Mouse (Mus musculus): ENCODE results near the gene Crybg3.

Crybg3 gene

GRCm38 (mm10) chr16:59600311-59601251 is at the start of gene Crybg3:
TSS of gene Crybg3 (minus strand) at chr16:59600979.
- DNase-seq (ENCODE audit: low spot score in 2 of 2), result peak; percentile 78 to 83

GRCm38 (mm10) chr16:59643766-59644165 is 43.0 kb upstream of the Crybg3 start:
- no peak for DNase-seq (ENCODE audit: low spot score in 2 of 2)

- no peak for DNase-seq (ENCODE audit: low spot score in 2 of 2)
These were observed 39.2 kb upstream of the Crybg3 start for GRCm38 (mm10) chr16:59639985-59640384.

DNA sequence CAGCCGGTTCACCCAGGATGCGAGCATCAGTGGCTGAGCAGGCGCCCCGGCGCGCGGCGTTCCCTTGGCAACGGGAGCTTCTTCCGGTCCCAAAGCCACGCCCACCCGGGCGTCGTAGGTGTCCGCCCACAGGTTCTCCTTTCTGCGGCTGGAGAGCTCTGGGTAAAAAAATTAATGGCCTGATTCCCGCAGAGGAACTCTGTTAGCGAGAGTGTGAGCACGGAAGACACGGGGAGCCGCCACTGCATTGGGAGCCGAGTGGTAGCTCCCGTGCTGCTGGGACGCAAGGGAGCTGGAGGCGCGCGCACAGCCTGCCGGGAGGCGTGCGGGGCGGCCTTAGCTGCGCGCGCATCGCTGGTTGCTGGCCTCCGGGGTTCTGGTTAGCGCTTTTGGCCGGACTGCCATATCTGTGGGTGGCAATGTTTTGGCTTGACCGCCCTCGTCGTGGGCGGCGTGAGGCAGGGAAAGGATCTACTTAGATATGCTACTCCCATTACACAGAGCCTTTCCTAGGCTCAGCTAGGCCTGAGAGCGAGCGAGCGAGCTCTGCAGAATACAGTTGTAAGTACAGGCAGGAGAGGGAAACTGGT is 38.4 kb upstream of the Crybg3 start, which contains the start of gene Arl6:
Gene Arl6 (minus strand): TSS at position 290 of the 590 bp plus-strand sequence.
- DNase-seq (ENCODE audit: low spot score in 2 of 2), result peak; percentile 88 to 90

DNA sequence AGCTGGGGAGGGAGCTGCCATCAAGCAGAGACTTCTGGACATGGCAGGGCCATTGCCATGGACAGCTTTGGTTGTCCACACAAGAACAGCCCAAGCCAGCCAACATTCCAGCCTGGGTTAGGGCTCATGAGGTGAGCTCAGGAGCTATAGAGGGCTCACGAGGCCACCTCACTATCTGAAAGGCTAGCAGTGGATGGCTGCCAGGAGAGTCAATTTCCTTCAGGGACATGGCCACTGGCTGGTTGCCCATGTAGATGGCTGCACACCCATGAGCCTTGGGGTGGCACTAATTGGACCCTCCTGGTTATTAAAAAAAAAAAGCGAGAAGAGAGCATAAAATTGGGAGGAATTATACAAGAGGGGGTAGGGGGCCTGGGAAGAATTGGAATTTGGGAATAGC is 33.8 kb upstream of the Crybg3 start:
- DNase-seq (ENCODE audit: low spot score in 2 of 2), result no peak

GRCm38 (mm10) chr16:59621554-59621953 is 20.8 kb upstream of the Crybg3 start:
- DNase-seq (ENCODE audit: low spot score in 2 of 2), result no peak

DNA sequence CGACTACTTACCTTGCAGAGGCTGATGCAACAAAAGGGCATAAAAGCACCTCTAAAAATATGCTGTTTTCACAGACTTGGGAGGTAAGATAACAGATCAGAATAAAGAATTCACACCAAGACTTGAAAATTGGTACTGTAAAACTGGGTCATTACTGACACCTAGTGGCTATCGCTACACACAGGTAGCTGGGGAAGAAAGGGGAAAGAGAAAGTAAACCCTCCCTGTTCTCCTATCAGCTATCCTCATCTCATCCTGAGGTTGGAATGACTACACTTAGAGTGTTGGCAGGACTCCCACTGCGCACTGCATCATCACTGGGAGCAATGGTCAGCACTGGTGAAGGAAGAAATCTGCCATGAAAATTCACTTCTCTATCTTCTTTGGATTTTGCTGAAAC is 16.4 kb upstream of the Crybg3 start:
- no peak for DNase-seq (ENCODE audit: low spot score in 2 of 2)

DNA sequence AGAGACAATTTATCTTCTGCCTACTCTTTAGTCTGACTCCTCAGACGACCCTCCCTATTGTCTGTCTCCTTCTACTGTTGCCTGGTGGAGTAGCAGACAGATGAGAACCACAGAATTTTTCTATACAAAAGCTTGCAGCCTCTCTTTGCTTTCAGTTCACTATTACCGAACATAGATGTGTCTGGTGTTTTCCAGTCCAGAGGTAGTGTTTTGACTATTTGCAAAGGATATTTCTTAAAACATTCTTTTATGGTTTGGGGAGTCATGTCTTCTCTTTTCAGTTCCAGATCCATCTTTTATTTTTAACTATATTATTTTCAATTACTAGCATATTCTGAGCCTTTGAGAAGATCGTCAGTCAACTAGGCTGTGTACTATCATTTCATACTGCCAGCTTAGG is 14.9 kb upstream of the Crybg3 start:
- no peak for DNase-seq (ENCODE audit: low spot score in 2 of 2)

GRCm38 (mm10) chr16:59610750-59611149 is 10.0 kb upstream of the Crybg3 start:
- DNase-seq (ENCODE audit: low spot score in 2 of 2), result no peak

DNA sequence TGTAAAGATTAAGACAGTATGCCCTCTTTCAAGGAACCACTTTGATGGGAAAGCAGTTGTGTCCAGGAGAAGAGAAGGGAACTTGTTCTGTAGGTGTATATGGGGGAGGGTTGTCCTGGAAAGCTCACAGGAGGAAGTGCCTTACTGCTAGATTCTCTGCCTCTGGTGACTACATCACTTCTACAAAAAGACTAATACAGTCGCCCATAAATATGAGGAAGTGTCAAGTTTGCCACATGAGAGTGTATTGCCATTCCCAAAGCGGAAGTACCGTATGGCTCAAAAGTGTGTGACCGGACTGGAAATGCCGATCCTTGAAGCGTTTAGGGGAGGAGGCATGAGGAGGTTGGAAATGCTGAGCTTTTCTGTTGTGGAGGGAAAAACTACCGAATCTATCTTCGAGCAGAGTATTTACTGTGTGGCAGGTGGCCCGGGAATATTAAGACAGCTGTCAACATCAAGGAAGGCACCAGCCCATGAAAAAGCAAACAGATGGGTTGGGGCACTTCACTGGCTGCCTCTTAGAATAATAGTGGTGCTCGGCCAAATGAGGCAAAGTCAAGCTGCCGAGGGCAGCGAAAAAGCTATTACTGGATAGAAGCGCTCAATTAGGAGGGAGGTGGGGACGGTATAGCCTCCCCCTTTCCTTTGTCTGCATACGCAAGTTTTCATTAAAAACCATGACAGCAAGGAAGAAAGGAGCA is 3.5 kb upstream of the Crybg3 start:
- DNase-seq (ENCODE audit: low spot score in 2 of 2), result no peak

GRCm38 (mm10) chr16:59599411-59600265 is 1.1 kb downstream of the Crybg3 start:
- DNase-seq (ENCODE audit: low spot score in 2 of 2), result peak in 1 of 2 experiments; percentile 30

- DNase-seq (ENCODE audit: low spot score in 2 of 2), result no peak
These were observed 1.8 kb downstream of the Crybg3 start for GRCm38 (mm10) chr16:59598997-59599396.

GRCm38 (mm10) chr16:59597256-59597655 is 3.5 kb downstream of the Crybg3 start:
- no peak for DNase-seq (ENCODE audit: low spot score in 2 of 2)

DNA sequence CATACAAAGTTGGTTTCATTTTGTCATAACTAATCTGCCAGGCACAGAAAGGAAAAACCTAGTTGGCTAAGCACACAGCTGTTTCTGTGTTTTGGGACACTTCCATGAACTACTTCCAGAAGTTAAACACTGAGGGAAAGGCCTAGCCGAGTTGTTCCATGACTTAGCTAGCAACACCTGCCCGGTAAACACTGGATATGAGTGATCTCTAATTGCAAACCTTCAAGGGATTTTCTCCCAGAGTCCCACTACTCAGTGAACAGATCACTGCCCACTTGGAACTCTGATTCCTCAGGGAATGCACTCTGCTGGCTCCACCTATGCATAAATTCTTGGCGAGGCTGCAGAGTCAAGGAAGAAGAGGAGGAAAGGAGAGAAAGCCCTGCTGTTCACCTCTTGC is 6.1 kb downstream of the Crybg3 start:
- no peak for DNase-seq (ENCODE audit: low spot score in 2 of 2)

GRCm38 (mm10) chr16:59590790-59591189 is 10.0 kb downstream of the Crybg3 start:
- no peak for DNase-seq (ENCODE audit: low spot score in 2 of 2)

DNA sequence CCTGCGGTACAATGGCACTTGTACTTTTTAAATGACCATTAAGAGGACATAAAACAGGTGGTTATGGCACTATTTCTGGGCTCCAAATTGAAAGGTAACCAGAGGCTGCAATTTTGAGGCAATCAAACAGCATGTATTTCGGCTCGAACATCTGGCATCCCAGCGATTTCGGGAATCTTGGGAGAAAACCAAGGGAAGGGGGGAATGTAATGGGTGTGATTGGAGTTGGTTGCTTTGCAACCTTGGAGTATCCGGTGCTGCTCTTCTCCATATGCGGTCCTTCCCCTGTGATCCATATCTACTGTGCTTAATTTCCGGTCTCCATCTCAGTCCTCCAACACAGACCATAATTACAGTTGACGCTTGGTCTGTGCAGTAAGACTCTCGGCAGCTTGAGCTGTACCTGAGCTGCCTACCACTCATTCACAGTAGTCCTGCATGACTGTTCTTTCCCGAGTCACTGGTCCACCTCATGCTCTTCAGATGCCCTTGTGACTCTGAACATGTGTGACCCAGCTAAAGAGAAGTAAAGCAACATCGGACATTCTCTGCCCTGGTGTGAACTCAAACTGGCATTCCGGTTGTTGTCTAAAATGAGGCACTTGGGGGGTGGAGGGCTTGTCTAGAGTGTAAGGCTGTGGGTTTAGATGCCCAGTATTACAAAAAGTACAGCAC is 12.3 kb downstream of the Crybg3 start:
- no peak for DNase-seq (ENCODE audit: low spot score in 2 of 2)

GRCm38 (mm10) chr16:59587816-59588215 is 13.0 kb downstream of the Crybg3 start:
- no peak for DNase-seq (ENCODE audit: low spot score in 2 of 2)

DNA sequence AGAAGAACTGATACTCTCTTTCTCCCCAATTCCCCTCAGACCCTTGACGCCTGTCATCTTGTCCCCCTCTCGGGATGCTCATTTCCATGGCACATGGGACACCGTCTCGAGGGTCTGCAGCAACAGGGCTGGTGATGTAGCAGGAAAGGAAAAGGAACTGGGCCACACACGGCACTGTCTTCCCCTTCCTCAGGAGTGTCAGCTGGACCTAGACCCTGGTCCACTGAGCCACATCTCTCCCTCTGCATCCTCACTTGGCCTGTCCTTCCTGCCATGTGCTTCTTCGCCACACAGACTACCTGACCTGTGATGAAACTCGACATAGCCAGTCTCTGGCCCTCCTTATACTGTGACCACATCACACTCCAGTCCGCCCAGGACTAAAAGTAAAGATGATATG is 13.9 kb downstream of the Crybg3 start:
- no peak for DNase-seq (ENCODE audit: low spot score in 2 of 2)

- DNase-seq (ENCODE audit: low spot score in 2 of 2), result no peak
These were observed 14.5 kb downstream of the Crybg3 start for GRCm38 (mm10) chr16:59586276-59586675.

DNA sequence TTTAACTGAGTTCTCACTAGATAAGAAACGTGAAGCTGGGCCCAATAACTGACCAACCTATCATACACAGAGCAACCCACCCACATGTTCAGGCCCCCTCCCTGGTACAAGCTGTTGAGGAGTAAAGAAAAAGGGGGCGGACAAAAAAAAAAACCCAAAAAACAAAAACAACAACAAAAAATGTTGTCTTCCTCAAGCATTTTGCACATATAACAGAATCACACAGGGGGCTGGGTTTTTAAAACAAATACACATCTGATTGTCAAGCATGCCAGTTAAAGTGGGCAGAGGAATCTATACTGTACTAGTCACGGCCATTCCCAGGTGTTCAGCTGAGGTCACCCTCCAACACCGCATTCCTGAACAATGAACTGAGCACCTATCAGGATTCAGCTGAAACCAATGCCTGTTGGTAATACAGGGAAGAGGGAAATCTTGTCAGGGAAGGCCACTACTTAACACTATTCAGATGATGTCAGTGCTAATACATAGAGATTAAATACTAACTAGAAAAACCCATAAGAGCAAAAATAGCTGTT is 15.0 kb downstream of the Crybg3 start:
- no peak for DNase-seq (ENCODE audit: low spot score in 2 of 2)

GRCm38 (mm10) chr16:59583515-59583914 is 17.3 kb downstream of the Crybg3 start:
- DNase-seq (ENCODE audit: low spot score in 2 of 2), result peak in 1 of 2 experiments; percentile 59

Measured in urinary bladder, adult 18-20 months (tissue).